Mouse (Mus musculus) adrenal gland, postnatal 14 days (tissue): ENCODE measurements at regions not wholly inside any gene's neighbourhood (a gene's known extent, or its start where the extent isn't known, plus 50 kb on each side); places are given as distances from the start of the nearest gene placed in this dataset.

ENCODE experiments used
- DNase-seq: peaks from one replicate; pipeline ENCODE4 v3.0.0; 2021; ENCODE audit warnings: mixed read lengths

DNA sequence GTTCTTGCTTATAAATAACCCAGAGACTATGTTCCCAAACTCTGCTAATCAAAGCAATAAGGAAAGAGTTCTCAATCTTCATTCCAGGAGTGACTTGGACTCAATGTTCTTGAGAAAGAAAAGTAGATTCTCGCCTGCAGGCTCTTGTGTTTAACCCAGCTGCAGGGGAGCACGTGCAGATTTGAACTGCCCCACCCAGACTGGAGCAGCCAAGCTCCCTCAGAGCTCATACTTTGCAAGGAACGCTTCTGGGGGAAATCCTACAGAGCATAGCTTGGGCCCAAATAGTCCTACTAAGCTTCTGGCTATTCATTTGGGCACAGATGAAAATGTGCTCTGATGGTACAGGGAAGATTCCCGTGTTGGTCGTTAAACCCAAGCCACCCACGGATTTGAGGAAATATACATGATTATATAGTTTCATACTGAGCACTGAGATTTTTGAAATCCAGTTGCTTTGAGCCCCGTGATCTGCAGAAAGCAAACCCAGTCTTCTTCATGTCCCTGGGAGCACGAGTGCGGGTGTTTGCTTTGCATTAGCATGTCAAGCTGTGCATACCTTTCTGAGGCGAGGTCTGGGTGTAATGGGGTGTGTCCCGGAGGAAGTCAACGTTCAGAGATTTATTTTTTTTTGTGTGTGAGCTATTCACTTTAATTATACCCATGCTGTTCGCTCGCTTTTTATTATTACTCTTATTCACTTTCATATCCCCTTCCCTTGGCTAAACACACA, 99.1 kb upstream of the Trp63 start:
- no peak for DNase-seq

DNA sequence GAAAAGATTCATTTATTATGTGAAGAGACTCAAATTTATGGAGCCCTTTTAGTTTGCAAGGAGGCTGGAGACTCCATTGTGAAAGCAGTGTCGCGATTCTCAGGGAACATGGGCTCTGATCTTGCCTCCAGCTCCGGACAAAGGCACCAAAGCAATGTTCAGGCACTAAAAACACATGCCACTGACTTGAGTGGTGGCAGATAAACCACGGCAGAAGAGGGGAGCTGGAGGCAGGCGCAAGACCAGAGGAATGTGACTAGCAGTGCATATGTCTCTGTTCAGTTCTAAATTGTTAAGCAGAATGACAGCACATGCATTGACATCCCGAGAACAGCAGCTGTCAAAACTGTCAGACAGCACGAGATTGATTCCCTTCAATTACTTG, 98.5 kb upstream of the Trp63 start:
- no peak for DNase-seq

DNA sequence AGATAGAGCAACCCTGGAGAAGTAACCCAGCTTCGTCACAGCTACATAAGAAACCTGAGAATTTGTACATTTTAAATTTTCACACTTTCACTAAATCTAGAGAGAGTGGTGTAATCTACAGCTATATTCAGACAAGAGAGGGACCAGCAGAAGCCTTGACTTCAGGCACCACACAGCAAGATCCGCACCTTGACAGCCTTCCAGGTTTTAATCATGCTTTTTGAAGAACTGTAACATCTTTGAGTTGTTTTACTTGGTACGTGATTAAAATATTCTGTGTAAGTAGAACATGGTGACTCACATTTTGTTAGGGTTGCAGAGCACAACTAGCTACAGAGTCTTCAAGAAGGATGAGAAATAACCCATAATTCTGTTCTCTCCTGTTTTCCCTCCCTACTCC, 97.6 kb upstream of the Trp63 start:
- DNase-seq: no peak

DNA sequence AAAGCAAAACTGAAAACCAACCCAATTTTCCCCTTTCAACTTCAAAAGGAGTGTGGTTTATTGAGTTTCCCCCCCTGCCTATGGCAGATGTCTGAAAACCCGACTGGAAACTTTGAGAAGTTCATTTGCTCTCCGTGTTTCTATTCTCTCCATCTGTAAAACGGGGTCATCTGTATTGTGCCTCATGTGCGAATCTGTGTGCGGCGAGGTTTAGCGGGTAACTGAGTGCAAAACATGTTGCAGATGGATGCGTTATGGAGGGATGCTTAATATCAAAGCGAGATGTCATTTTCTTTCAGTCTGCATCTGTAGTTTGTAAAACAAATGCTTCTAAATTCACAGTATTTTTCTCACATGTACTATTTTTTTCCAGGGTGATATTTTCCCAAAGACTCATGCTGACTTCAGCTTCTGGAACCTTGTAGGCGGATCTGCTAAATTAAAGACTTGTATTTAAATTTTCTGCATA, 95.7 kb upstream of the Trp63 start:
- DNase-seq: no peak

DNA sequence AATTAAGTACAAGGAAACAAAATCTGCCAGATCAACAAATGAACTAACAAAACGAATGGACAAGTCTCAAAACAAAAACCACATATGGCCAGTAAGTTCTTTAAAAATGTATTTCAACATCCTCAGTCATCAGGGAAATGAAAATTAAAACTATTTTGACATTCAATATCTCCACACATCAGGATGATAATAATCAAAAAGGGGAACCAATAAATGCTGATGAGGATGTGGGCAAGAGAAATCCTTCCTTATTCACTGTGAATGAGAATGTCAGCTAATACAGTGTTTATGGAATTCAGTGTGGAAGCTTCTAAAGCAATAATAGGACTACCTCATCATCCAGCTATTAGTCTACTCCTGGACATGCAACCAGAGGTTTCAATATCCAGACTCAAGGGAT, 86.1 kb upstream of the Trp63 start:
- no peak for DNase-seq

DNA sequence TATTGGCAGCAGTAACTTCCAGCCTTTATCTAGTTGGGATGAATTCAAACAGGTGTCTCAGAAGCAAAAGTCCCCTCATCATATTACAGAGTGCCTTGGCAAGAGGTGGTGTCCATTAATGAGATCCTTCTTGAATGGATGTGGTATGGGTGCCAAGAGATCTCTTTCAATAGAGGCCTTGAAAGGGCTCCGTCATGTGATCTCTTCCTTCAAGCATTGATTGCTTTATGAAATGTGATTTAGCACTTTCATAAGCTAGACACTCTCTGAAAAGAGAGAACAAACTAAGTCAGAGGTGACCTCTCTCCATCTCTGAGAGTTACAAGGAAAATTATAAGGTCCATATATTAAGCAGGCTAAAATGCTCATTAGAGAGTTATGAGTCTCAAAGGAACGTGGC, 80.4 kb upstream of the Trp63 start:
- DNase-seq: no peak

DNA sequence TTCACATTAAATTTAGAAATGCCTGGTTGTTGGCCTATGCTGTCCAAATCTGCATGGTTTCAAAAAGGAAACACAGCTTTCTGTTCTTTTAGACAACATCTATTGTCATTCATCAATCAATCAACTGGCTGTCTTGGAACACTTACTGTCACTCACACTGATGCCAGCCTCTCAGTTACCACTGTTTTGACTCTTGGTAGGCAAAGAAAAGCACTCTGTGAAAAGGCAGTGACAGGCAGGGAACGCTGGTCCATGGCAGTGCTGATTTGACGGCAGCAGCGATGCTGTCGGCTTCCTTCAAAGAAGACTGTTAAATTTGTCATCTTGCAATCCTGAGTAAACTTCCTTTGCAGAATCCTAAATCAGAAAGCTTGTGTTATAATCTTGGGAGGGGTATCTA, 68.3 kb upstream of the Trp63 start:
- DNase-seq: no peak

DNA sequence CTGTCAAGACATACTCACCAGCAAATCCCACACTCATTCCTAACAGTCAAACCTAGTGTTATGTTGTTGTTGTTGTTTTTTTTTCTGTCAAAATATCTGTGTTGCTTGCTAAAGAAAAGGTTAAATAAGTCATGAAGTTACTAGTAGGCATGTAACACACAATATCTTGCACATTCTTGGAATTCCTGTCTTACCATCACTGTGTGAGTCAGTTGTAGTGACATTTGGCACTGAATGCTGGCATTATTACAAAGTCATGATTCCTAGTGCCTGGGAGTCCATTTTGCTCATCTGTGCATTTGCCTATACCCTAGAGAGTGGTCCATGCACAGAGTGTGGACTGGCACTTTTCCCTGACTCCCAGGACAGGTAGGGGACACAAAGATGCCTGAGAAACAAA, 67.9 kb upstream of the Trp63 start:
- no peak for DNase-seq

DNA sequence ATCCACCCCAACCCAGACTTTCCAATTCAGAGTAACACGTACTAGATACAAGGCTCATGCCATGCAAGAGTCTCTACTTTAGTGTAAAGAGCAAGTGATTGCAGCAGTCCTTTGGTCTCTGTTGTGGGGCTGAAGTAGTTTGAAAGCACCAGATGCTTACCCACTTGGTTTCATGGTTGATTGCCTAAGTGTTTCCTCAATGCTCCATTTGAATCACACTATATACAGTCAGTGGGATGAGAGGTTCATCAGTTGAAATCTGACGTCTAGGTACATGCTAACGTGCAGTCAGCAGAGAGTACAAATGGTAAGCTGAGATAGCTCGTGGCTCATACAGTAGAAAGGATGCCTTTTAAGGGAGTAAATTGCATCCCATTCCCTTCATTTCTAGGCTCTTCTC, 64.7 kb upstream of the Trp63 start:
- no peak for DNase-seq

DNA sequence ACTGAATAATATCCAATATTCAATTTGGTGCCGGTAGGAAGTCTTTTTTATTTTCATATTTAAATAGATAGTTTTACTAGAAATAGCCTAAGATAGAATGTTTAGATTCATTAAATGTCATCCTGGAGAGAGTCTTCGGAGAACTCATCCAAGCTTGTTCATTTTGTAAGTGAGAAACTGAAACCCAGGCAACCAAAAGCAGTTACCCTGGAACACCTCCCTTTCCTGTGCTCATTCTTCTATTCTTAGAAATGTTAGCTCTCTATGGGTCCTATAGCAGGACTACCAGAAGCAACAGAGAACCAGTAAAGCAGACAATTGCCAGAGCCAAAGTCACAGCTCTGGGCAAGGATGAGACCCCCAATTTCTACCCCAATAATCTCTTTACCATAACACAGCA, 60.9 kb upstream of the Trp63 start:
- DNase-seq: no peak

DNA sequence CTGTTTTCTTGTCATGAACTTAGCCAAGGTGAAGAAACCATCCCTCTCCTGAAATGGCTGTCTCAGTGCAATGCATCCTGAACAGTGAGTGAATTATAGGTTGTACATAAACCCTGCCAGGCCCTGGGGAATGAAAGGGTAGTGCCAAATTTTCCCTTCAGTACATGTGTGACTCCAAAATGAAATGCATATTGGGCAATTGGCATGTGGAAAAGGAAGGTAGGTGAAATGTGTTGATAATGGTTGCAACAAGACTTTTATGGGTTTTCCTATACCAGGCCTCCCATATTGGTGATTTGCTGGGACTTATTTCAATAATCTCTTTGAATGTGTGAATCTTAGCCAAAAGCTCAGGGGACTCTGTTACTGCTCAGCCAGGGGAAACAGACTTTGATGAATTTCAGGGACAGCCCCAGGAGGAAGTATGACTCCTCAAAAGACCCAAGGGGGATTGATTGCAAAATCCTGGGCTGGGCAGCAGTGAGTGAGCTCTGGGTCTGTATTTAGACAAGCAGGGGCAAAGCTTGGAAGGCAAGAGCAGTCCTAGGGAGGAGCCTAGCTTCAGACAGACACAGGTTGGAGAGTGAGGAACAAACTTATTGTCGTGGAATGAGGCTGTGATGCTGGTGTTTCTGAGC, 59.5 kb upstream of the Trp63 start:
- peak; percentile 28 for DNase-seq

DNA sequence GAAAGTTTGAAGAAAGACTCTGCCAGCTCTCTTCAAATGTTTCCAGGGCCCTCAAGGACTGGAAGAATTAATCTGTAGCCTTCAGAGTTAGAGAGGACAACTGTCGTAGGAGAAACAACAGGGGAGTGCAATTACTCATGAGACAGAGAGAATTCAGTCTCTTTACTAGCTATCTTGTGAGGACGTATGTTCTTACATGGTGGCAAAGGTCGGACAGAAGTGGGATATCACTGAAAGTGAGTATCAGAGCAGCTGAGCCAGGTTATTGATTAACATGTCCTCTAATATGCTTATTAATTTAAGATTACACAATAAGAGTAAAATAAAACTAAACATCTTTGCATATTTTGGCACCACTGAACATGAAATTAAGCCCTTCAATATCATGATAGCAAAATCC, 53.8 kb upstream of the Trp63 start:
- DNase-seq: no peak

DNA sequence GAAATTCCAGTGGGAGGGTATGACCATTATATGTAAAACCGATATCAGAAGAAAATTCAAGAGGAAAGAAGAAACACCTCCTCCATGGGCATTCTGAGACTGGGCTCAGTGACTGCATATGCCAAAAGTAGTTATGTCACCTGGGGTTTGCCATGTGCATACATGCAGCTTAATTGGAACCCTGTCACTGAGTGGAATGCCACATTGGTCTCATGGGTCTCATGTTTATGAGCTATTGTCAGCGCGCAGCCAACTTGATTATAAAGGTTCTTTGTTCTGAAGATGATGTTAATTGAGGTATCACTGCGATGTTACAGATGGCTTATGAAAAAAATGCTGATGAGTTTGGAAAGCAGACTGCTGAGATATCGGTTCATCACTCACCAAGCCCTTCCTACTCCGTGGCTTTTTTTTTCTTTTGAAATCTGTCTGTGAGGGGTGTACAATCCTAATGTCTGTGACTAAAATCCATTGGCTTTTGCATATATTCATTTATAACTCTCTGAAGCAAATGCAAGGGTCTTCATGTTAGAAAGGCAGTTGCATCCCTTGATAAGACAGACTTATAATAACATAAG, 52.3 kb upstream of the Trp63 start:
- DNase-seq: no peak
